Mouse (Mus musculus) CH12.LX (cell line): ENCODE results near the gene Bmx. TPM values are rescaled to one million over a fixed set of nuclear protein-coding genes. Genes with fewer than 3 reads are reported as not detected.

Experiments used
- DNase-seq: peaks from one replicate; pipeline ENCODE4 v3.0.0-alpha.2; 2013; ENCODE audit errors: extremely low read depth
- H3K27ac ChIP-seq: 2 replicates; pipeline ENCODE4 v1.5.1; 2012; ENCODE audit warnings: low read depth, mild to moderate bottlenecking, control low read depth, moderate library complexity; ENCODE audit not compliant: insufficient read depth
- H3K27me3 ChIP-seq: replicated peaks from 2 replicates; pipeline ENCODE3; 2012; ENCODE audit warnings: inconsistent platforms
- H3K36me3 ChIP-seq, 2 experiments: replicated peaks in 1 of 2; 2 replicates each; pipeline versions ENCODE3 to v1.6.1; 2012; ENCODE audit warnings: inconsistent platforms in 1 of 2, low read length in 1 of 2, mild to moderate bottlenecking in 1 of 2, mixed read lengths in 1 of 2, moderate library complexity in 1 of 2; ENCODE audit not compliant: control insufficient read depth in 1 of 2, insufficient read depth in 1 of 2
- H3K4me1 ChIP-seq, 2 experiments: 2 replicates each; pipeline ENCODE4 v1.6.1; 2012; ENCODE audit warnings: inconsistent platforms in 1 of 2, moderate library complexity in 1 of 2; ENCODE audit not compliant: insufficient read depth in 2 of 2, control insufficient read depth in 1 of 2
- H3K4me2 ChIP-seq: 2 replicates; pipeline ENCODE4 v1.6.1; 2012; ENCODE audit warnings: low read depth, mild to moderate bottlenecking, control low read depth; ENCODE audit not compliant: poor library complexity, insufficient read depth, severe bottlenecking
- H3K4me3 ChIP-seq, 3 experiments: fragments of 150-350 bp in 1 of 3; sonication (generic) in 1 of 3; replicated peaks in 1 of 3; 2 replicates each; pipeline versions ENCODE3 to v1.5.1; 2011 to 2012; ENCODE audit warnings: low read depth in 2 of 3, low read length in 2 of 3, mild to moderate bottlenecking in 2 of 3, moderate library complexity in 2 of 3, control low read depth in 1 of 3, improper control_type of control experiment in 1 of 3, inconsistent platforms in 1 of 3, mixed read lengths in 1 of 3; ENCODE audit not compliant: poor library complexity in 1 of 3
- H3K79me2 ChIP-seq: replicated peaks from 2 replicates; pipeline ENCODE4 v1.6.1; 2012; ENCODE audit warnings: mild to moderate bottlenecking, moderate library complexity; ENCODE audit not compliant: control insufficient read depth, poor library complexity, insufficient read depth, severe bottlenecking; ENCODE audit errors: extremely low read depth
- H3K9ac ChIP-seq: 2 replicates; pipeline ENCODE4 v1.6.1; 2012; ENCODE audit warnings: low read depth, mild to moderate bottlenecking, control low read depth, moderate library complexity; ENCODE audit not compliant: insufficient read depth
- H3K9me3 ChIP-seq: replicated peaks from 2 replicates; pipeline ENCODE3; 2012; ENCODE audit warnings: low read length, inconsistent platforms, mixed read lengths
- BHLHE40 ChIP-seq: IDR thresholded peaks from 2 replicates; pipeline ENCODE4 v1.6.1; 2011; ENCODE audit warnings: mild to moderate bottlenecking, low read depth, low read length, improper control_type of control experiment
- CTCF ChIP-seq, 2 experiments: IDR thresholded peaks in 1 of 2; conservative IDR thresholded peaks in 1 of 2; 2 replicates each; pipeline ENCODE4 v1.5.1; 2011 to 2012; ENCODE audit warnings: low read depth in 2 of 2, low read length in 2 of 2, improper control_type of control experiment in 1 of 2, inconsistent platforms in 1 of 2, mild to moderate bottlenecking in 1 of 2, moderate library complexity in 1 of 2
- JUN ChIP-seq: IDR thresholded peaks from 2 replicates; pipeline ENCODE4 v1.6.1; 2011; ENCODE audit warnings: low read depth, mild to moderate bottlenecking, low read length, improper control_type of control experiment, moderate library complexity; ENCODE audit not compliant: insufficient read depth
- JUND ChIP-seq: conservative IDR thresholded peaks from 2 replicates; pipeline ENCODE4 v1.6.1; 2011; ENCODE audit warnings: low read depth, low read length, improper control_type of control experiment
- MAFK ChIP-seq: IDR thresholded peaks from 2 replicates; pipeline ENCODE4 v1.6.1; 2011; ENCODE audit warnings: low read length, improper control_type of control experiment; ENCODE audit not compliant: insufficient replicate concordance
- MAX ChIP-seq: IDR thresholded peaks from 2 replicates; pipeline ENCODE4 v1.6.1; 2011; ENCODE audit warnings: low read length, improper control_type of control experiment
- NRF1 ChIP-seq: IDR thresholded peaks from 2 replicates; pipeline ENCODE4 v1.6.1; 2014; ENCODE audit warnings: low read depth, mild to moderate bottlenecking, inconsistent platforms, low read length, improper control_type of control experiment, moderate library complexity
- PAX5 ChIP-seq: IDR thresholded peaks from 2 replicates; pipeline ENCODE4 v1.6.1; 2012; ENCODE audit warnings: low read length, inconsistent platforms, mixed read lengths
- POLR2A ChIP-seq: IDR thresholded peaks from 2 replicates; pipeline ENCODE4 v1.6.1; 2011; ENCODE audit warnings: low read depth, mild to moderate bottlenecking, improper control_type of control experiment, low read length
- RAD21 ChIP-seq: IDR thresholded peaks from 2 replicates; pipeline ENCODE4 v1.6.1; 2011; ENCODE audit warnings: low read depth, mild to moderate bottlenecking, low read length, improper control_type of control experiment, moderate library complexity
- RCOR1 ChIP-seq: conservative IDR thresholded peaks from 2 replicates; pipeline ENCODE4 v1.6.1; 2012; ENCODE audit warnings: low read depth, mild to moderate bottlenecking, inconsistent platforms, low read length, improper control_type of control experiment
- SMC3 ChIP-seq: IDR thresholded peaks from 2 replicates; pipeline ENCODE4 v1.6.1; 2011; ENCODE audit warnings: low read depth, low read length, improper control_type of control experiment
- TBP ChIP-seq: conservative IDR thresholded peaks from 2 replicates; pipeline ENCODE4 v1.6.1; 2011; ENCODE audit warnings: low read depth, low read length, improper control_type of control experiment
- USF1 ChIP-seq: IDR thresholded peaks from 2 replicates; pipeline ENCODE4 v1.6.1; 2014; ENCODE audit warnings: low read depth, mild to moderate bottlenecking, inconsistent platforms, low read length, improper control_type of control experiment
- ZC3H11A ChIP-seq: IDR thresholded peaks from 2 replicates; pipeline ENCODE4 v1.6.1; 2012; ENCODE audit warnings: low read depth, mild to moderate bottlenecking, inconsistent platforms, low read length, improper control_type of control experiment
- dilution Hi-C: fragments of 300-500 bp; cut with MboI; formaldehyde crosslinking; loops from 2 replicates; pipeline ENCODE4 v1.14.3; 2020; ENCODE audit warnings: low sequenced_read_pairs; ENCODE audit not compliant: extremely low pct_unique_long_range_greater_than_20kb, extremely low pct_ligation_motif_present
- in situ Hi-C: fragments of 300-500 bp; cut with MboI; formaldehyde crosslinking; loops from 3 replicates; pipeline ENCODE4 v1.14.3; 2019; ENCODE audit warnings: low sequenced_read_pairs, low pct_ligation_motif_present, low pct_unique_long_range_greater_than_20kb, mixed read lengths
- polyA plus RNA-seq: library from polyadenylated mRNA; unstranded; fragments of >175 nt; gene quantifications from 2 replicates; pipeline ENCODE4 v1.2.1, GENCODE M21; 2012; ENCODE audit warnings: low read depth; ENCODE audit not compliant: insufficient read length
- total RNA-seq, 2 experiments: library from RNA; depleted of rRNA; stranded (reverse); fragments of 300-350 nt in 1 of 2; fragments of >200 nt in 1 of 2; gene quantifications; 2 replicates each; pipeline ENCODE4 v1.2.3; 2012 to 2014

Gene Bmx
- total and polyA plus RNA-seq, 3 experiments: 0.08 TPM; not detected in 2

DNA sequence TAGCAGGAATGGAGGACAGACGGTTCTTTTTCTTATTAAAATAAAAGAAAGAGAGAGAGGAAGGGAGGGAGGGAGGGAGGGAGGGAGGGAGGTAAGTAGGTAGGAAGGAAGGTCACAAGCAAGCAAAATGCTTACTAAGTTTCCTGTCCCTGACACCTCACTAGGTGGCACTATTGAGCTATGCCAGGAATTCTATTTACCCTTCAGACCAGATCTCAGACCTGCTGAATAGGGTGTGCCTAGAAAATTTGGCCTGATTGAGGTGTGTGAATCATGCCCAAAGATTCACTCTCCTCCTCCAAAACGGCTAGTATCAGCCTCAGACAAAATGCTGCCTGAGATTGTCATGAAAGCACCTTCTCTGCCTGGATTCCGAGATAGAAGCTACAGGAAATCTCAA, 74.1 kb downstream of the Bmx start:
- TF ChIP-seq MAX: no peak
- TF ChIP-seq BHLHE40: no peak
- TF ChIP-seq JUND: peak; percentile 43
- TF ChIP-seq USF1: no peak
- TF ChIP-seq CTCF (conservative IDR thresholded peaks at IDR 0.05 in 1 of 2, IDR thresholded peaks at IDR 0.05 in 1 of 2; ENCODE audit: low read depth in 2 of 2, low read length in 2 of 2): peak; percentile 38 to 75; a peak in 3 of 4 replicates
- peak; percentile 76 for TF ChIP-seq RAD21
- TF ChIP-seq SMC3: peak; percentile 84
- TF ChIP-seq ZC3H11A: peak; percentile 62
- no peak for TF ChIP-seq POLR2A
- no peak for TF ChIP-seq RCOR1
- TF ChIP-seq MAFK: peak; percentile 58; the same call in 1 of the 2 replicates
- dilution Hi-C loops: no loop called here
- no peak overlapping the region for H3K4me3 ChIP-seq
- H3K9ac ChIP-seq: no peak overlapping the region
- H3K4me2 ChIP-seq: no peak overlapping the region; the same call in 1 of the 2 replicates
- no peak overlapping the region for H3K27ac ChIP-seq
- no peaks in the 10 kb centered on the region for H3K79me2 ChIP-seq
- no peaks in the 10 kb centered on the region for H3K27me3 ChIP-seq
- H3K36me3 ChIP-seq: no peaks in the 10 kb centered on the region
- peak; percentile 52 for DNase-seq
- in situ Hi-C loops: loop anchor here (10.0 kb wide), 1 partner anchor 211 kb away; no protein-coding TSS in a partner anchor
- H3K9me3 ChIP-seq: no peaks in the 10 kb centered on the region
- H3K4me1 ChIP-seq: no peaks in the 10 kb centered on the region

DNA sequence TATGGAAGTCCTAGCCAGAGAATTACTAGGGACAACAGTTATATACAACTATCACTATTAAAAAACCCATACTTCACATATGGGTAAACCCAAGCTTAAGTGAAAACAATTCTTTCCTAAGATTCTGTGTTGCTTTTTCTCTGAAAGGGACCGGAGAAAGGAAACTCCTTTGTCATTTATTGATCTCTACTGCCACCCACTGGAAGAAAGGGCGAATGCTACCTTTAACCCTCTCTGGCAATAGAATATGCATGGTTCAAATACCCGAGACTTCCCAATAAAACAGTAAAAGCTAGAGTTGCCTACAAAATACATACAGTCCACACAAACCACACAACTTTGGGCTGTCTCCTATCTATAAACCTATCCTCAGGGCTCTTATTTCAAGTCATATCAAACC, 78.2 kb downstream of the Bmx start:
- Histone ChIP-seq H3K36me3 (no peaks in the 10 kb centered on the region), H3K9me3 (no peaks in the 10 kb centered on the region), H3K4me1 (no peaks in the 10 kb centered on the region), H3K27ac (no peak overlapping the region), H3K4me2 (peak overlapping the region; percentile 50; the same call in 1 of the 2 replicates), H3K27me3 (no peaks in the 10 kb centered on the region), H3K79me2 (no peaks in the 10 kb centered on the region), H3K9ac (no peak overlapping the region), H3K4me3 (no peak overlapping the region)
- TF ChIP-seq SMC3 (peak; percentile 44), RAD21 (peak; percentile 80), CTCF (conservative IDR thresholded peaks at IDR 0.05 in 1 of 2, IDR thresholded peaks at IDR 0.05 in 1 of 2; ENCODE audit: low read depth in 2 of 2, low read length in 2 of 2) (peak in 1 of 2 experiments; percentile 75; a peak in 2 of 4 replicates), TBP (no peak)
- dilution Hi-C loops: no loop called here
- in situ Hi-C loops: loop anchor here (10.0 kb wide), 1 partner anchor 215 kb away; no protein-coding TSS in a partner anchor
- DNase-seq: peak; percentile 51

DNA sequence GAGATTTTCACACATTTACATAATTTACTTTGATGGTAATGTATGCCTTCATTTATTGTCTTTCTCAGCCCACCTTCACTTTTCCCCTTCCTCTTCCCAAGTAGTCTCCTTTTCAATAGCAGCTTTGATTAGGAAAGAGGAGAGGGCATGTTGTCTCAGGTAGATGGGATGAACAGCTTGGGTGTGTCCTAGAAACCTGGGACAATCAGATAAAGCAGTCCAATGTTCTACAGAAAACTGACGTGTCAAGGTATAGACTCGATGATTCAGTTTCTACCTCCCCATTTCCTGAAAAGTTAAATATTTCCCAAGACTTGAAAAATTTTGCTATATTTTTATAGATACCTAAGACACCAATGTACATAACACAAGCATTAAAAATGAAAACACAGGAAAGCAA, 79.1 kb downstream of the Bmx start:
- no peak overlapping the region for H3K9ac ChIP-seq
- no peak for TF ChIP-seq JUN
- TF ChIP-seq PAX5: no peak
- TF ChIP-seq NRF1: no peak

More for the DNA sequence above, 79.1 kb downstream of the Bmx start:
- Histone ChIP-seq H3K4me1 (no peaks in the 10 kb centered on the region), H3K36me3 (no peaks in the 10 kb centered on the region), H3K27me3 (no peaks in the 10 kb centered on the region), H3K4me3 (no peak overlapping the region), H3K4me2 (no peak overlapping the region), H3K79me2 (no peaks in the 10 kb centered on the region), H3K9me3 (no peaks in the 10 kb centered on the region), H3K27ac (no peak overlapping the region)
- in situ Hi-C loops: no loop called here
- dilution Hi-C loops: no loop called here
- no peak for DNase-seq
